Mouse (Mus musculus) frontal cortex, postnatal 25 days (tissue): Measurements from ENCODE around the gene Gm3045.

Experiments
- DNase-seq, 2 experiments: peaks; one replicate each; pipeline ENCODE4 v3.0.0; 2022; ENCODE audit warnings: low spot score in 2 of 2

Gene Gm3045

DNA sequence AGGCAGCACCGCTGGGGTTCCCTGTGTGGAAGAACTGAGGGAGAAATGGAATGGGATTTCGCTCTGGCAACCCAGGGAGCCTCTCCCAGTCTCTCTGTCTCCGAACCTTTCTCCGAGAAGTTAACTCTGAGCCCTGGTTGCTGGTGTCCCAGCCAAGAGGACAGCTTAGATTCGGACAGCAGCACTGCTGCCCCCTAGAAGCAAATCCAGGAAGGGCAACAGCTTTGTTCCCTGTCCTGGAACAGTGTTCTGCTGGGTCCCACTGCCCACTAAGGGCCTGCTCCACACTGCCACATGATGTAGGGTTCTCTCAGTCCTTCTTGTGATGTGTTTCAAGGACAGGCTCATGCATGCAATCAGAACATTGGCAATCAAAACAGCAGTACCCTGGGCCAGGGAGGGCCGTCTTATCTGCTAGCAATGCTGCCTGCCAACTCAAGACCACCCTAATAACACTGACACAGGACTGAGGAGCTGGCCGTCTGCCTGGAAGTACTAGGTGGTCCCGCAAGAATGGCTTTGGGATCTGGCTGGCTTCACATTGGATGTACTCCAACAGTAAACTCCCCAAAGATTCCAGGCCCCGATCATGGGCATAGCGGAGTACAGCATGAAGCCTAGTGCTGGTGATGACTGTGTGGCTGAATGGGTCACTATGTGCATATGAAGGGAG, 9.4 kb downstream of the Gm3045 start:
- no peak for DNase-seq

DNA sequence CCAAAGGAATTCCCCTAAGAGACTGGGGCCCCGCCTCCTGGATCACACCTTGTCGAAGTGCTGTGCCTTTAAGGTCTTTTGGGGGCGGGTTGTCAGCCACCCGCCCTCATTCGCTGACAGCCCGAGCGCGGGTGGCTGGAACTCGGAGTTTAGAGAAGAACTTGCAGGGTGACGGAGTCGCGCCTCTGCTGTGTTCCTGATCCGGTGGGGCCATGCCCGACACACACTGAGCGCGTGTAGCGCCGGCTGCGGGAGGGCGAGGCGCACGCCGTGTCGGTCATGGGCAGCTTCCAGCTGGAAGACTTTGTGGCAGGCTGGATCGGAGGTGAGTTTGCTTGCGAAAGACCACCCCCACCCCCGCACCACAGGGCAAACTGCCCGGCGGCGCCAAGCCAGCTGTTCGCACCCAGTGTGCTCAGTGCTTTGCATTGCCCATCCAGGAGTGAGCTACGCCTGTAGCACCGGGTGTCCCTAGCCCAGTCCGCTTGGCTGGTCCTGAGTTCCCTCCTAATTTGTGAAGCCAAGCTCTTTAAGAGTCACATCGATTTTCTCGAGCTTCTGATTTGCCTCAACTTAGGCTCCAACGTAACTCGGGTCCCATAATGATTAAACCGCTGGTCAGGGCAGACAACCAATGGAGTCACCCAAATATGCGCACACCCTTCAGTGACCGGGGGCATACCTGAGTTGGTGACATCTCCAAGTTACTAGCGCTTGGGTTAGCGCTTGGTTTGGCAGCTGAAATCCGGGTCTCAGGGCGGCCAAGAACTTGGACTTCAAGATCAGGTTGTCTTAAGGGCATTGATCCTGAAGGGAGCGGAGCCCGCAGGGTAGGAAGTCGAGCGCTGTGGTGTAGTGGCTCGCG, 12.0 kb downstream of the Gm3045 start, which contains the start of gene Slc25a48:
Gene Slc25a48 (plus strand): TSS at position 145 of the 865 bp plus-strand sequence.
- DNase-seq: no peak

DNA sequence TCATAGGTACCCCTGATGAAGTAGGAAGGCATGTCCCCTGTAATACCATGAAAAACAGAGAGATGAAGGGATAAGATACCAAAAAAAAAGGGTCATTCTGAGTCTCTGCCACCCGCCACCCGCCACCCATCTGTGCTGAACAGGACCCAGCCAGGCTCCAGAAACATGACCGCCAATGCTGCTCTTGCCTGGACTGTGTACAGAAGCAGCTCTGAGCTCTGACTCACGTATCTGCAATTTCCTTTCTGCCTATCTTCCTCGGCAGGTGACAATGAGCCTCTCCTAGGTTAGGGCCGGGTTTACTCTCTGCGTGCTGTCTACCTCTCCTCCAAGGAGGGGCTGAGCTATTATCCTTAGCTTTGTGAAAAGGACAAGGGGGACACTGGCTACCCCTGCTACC, 17.0 kb downstream of the Gm3045 start:
- no peak for DNase-seq

DNA sequence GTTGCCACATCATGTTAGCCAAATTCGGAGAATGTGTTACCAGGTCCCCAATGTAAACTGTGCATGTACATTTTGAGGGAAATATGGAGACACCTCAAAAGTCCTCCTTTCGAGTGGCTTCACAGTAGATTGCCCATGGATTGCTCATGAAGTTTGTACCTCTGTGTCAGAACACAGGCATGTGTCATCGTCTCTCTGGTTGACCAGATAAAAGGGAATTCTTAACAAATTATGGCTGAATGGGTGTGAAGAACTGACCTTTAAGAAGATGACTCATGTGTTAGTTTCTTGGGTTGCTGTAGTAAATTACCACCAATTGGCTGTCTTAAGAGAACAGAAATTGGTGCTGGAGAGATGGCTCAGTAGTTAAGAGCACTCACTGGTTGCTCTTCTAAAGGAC, 17.7 kb downstream of the Gm3045 start:
- DNase-seq: no peak

DNA sequence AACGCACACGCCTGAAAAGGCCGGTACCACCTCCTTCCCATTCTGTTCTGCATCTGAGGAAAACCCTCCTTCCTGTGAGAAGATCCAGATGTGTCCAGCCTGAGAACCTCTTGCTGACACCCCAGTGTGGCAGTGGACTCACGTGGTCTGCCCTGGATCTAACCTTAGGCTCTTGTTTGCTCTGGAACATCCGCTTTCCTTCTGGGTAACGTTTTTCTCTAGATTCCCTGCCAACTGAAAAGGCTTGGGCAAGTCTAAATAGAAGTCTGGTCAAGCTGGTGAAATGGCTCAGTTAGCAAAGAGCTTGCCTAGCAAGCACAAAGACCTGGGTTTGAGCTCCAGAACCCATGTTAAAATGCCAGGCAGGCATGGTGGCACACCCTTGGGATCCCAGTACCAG, 18.6 kb downstream of the Gm3045 start:
- DNase-seq: no peak

DNA sequence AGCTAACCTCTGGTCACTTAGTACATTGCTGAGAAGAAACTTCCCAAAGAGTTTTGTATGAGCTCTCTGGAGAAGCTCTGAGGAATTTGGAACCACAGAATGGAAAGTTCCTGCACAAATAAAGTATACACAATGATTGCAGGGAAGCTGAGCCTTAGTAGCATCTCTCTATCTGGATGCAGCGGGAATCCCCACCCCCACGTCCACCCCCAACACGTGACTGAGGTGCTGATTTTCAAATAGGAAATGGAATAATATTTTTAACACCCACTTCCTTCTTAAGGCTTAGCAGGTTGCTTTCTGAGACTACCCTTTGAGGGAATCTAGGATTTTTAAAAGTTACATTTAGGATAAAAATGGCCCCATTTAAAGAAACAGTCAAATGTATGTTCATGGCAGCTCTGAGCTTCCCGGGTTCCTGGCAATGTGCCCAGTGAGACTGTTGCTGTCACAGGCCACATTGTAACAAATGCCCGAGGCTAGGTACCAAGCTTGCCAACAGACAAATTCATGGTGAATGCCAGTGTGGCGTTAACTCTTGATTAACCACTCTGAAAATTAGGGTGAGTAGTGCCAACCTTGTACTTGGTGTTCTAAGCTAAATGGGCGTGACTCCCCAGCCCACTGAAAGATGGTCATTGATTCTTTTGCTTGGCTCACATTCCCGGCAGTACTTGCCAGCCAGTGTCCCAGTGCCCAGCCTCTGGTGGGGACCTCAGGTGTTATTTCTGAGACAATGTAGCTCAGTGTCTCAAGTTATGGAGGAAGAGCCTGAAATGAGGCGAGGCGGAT, 23.0 kb downstream of the Gm3045 start:
- no peak for DNase-seq

DNA sequence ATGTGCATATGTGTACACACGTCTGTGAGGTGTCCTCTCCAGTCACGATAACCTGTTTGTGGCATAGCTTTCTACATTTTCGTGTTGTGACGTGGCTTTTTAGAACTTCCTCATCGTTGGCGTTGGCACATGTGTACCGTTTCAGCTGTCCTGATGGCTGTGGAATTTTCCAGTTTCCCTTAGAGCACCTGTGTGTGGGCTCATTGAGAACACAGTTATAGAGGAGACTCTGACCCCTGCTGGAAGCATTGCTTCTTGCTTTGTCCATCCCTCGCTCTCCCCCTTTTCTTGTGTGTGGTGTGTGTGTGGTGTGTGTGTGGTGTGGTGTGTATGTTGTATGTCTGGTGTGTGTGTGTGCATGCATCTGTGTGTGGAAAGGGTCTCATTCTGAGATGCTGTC, 23.6 kb downstream of the Gm3045 start:
- no peak for DNase-seq

DNA sequence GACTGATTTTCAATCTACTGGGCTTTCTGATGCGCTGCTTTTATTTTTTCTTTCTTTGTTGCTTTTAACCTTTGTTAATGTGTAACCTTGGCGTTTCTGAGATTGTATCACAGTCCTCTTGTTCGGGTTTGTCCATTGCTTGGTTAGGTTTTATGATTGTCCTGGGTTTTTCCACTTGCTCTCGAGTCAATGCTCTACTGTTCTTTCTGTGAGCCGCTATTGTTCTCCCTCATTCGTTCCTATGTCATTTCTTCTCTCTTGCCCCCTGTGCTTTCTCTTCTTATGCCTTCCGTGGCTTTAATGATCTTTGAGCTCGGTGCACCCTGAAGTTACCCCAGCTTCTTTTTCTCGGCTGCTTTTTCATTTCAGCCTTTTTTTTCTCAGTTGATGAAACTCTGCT, 31.6 kb downstream of the Gm3045 start:
- no peak for DNase-seq

DNA sequence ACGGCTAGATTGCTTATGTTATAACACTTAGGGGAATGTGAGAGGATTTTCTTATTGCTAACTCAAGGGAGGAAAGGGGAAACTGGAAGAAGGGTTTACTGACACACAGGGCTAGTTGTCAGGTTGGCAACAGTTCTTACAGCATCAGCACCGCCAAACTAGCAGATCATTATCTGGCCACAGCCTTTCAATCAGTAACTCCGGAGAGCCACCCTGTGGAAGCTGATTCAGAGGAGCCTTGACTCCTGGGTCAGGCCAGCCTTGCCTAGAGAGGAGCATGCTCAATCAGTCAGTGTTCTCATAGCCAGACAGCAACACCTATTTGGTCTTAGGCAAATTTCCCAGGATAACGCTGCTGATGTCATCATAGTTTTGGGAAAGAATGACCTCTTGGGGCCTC, 35.1 kb downstream of the Gm3045 start:
- no peak for DNase-seq

DNA sequence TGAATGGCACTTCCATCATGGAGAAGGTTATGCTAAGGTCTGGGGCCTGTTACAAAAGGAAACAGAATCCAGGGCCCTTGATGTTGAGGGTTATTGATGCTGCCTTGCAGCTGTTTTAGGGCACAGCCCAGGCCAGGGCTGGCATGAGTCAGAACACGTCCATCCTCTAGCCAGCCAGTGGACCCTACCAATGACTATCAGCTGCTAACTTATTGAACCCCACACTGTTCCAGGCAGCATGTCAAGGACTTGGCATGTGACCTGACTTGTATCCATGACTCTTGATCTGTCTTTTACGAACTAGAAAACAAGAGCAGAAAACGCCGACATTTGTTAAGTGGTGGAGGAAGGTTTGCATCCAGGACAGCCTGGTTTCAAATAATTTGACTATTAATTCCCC, 36.4 kb downstream of the Gm3045 start:
- DNase-seq: no peak

DNA sequence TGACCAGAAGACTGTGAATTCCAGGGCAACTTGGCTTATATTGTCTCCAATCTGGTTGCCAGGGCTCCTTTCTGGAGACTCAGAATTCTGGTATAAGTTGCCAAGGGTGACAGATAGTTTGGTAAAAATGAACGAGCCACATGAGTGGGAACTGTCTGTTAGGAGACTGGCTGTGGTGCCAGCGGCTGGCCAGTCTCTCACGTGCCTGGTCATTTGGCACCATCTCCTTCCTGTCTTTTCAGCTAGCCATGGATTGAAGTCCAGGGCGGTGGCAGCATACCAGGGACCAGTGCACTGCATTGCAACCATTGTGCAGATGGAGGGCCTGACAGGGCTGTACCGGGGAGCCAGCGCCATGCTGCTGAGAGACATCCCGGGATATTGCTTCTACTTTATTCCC, 36.9 kb downstream of the Gm3045 start:
- no peak for DNase-seq

DNA sequence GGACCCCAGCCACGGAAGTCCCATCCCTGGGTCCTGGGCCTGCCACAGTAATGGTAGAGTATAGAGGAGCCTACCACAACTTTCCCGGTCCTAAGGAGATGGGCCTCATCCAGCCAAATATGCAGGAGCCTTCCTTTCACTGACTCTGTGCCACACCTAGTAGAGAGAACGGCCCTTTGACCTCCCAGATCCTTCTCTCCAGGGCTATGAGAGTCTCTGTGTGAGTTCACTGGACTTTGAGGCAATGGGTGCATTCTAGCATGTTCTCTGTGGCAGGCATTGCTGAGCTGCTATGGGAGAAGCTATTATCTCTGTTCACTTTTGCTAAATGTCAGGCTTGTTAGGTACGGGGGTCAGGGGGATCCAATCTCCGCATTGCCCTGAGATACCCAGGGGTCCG, 37.4 kb downstream of the Gm3045 start:
- DNase-seq: no peak

DNA sequence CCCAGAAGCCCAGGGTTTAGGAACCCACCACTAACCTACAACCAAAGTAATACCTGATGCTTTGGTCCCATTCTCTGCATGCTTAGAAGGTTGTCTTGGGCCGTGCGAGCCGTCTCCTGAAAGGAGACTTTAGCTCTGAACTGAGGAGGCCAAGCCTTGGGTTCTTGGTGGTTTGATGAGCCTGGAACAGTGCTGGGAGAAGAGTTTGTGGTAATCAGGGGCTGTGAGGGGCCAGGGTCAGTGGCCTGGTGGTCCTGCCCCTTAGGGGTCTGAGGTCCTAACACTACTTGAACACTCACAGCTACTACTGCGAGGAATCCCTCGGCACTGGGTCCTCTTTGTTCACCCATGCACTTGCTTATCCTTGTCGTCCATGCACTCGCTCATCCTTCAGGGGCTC, 41.4 kb downstream of the Gm3045 start:
- DNase-seq: no peak

DNA sequence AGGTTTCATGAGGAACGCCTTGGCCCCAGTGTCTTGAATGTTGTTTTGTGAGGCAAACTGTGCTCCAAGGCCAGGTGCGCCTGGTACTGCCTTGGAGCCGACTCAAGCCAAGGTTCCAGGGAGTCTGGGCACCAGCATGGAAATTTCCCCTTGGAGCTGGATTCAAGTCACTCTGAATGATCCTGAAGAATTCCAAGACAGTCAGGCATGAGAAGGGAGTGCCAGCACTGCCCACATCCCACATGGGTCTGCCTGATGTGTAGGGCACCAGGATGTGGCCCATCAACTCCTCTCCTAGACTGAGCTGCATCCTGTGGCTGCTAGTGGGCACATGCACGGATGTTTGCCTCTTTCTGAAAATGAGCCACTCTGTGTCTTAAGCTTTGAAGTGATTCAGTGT, 42.1 kb downstream of the Gm3045 start:
- no peak for DNase-seq

DNA sequence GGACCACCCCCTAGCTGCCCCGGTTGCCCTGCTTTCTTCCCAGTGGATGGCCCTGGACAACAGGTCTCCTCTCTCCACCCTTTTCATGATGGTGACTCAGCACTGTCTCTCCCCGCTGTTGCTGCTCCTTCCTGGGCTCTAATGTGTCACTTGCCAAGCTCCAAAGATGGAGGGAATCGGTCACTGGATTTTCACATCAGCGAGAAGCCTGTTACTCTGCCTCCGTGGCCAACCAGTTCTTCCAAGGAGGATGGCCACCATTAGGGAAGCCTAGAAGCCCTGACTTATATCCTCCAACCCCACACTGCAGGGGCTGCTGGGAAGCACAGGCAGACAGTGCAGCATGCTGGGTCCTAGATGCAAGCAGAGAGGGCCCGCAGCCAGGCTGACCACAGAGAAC, 44.8 kb downstream of the Gm3045 start:
- DNase-seq: no peak

DNA sequence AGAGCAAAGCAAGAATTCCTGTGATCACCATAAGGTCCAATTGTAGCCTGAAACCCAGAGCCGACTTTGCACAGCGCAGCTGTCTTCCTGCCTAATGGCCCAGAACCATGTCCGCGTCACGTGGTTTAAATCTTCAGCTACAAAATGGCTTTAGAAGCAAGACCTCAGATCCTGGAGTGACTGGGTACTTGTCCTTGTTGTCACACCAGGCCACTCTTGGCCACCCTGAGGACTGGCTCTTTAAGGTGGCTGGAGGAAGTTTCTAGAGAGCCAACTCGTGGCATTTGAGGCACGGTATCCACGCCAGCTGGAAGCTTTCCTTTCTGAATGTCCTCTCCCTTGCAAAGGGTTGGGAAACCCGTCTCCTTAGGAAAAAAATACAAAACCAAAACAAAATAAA, 45.6 kb downstream of the Gm3045 start:
- no peak for DNase-seq

DNA sequence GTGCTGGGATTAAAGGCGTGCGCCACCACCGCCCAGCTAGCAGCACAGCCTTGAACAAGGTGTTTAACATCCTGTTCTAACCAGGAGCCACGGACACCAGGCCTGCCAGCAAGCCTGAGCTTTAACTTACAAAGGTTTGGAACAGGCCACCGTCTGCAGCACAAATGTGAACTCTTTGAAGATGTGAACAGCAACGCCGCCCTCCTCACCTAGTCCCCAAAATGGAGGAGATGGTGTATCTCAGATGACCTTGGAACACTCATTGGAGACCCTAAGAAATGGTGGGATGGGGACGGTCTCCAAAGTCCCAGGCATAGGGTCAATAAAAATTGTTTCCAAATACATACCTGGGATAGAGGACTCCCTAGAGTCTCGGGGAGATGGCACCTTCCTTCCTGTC, 46.3 kb downstream of the Gm3045 start:
- DNase-seq: no peak

DNA sequence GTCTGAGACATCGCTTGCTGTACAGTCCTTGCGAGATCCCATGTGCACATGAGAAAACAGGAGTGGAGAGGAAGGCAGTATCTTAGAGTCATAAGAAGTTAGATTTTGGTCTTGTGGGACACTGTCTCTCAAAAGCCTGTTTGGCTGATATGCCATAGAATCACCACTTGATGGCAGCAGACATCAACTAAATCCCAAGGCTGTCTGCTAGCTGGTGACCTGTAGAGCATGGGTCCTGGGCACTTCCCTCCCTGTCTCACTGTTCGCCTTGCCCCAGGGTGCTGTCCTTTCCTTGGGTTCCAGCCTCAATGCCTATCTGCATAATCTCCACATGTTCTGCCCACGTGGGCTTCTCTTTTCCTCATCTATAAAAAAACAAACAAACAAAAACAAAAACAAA, 49.0 kb downstream of the Gm3045 start:
- no peak for DNase-seq

DNA sequence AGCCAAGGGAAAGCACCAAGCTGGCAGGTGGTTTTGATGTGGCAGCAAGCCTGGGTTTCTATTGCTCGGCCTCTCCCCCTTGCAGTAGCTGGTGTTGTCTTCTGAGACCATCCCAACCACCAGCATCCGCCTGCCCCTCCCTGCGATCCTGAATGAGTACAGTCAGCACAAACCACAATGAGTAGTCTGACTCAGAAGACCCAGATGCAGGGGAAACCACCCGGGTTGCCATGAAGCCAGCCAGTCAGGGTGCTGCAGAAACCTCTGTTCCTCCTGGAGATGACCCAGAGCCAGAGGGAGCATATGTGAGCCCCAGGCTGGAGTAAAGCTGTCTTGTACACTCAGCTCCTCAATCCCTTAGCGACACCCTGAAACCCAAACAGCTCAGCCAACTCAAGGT, 50.4 kb downstream of the Gm3045 start:
- no peak for DNase-seq

DNA sequence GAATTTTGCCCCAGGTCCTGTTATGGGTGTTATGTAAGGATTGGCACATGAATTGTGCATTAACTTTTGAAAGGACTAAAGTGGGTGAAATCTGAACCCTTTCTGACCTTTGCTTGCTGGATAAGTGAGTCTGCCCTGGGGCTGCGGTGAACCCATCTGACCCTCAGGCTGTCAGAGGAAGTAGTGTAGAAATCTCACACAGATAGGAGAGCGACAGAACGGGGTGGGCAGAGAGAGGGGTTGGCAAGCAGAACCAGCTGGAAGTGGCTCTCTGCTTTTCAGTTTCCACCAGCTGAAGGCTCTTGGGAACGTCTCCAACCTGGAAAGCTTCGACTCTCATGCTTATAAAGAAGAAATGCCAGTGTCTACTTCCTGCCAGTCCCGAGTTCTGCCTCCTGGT, 50.9 kb downstream of the Gm3045 start:
- DNase-seq: no peak

DNA sequence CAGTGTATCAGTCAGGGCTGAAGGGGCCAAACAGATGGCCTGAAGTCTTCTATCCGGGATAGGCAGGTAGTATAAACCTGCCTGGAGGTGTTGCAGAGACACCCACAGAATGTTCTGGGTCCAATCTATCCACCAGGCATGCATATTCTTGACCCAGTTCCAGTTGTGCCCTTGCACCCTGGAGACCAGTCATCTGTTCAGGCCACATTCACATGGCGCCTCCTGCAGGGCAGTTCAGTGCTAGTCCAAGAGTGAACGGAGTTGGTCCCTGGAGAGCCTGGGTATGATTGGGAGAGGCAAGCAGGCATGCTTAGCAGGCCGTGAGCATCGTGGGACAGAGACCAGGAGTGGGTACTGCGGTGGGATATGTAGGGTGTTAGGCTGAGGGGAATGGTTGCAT, 51.6 kb downstream of the Gm3045 start:
- no peak for DNase-seq

DNA sequence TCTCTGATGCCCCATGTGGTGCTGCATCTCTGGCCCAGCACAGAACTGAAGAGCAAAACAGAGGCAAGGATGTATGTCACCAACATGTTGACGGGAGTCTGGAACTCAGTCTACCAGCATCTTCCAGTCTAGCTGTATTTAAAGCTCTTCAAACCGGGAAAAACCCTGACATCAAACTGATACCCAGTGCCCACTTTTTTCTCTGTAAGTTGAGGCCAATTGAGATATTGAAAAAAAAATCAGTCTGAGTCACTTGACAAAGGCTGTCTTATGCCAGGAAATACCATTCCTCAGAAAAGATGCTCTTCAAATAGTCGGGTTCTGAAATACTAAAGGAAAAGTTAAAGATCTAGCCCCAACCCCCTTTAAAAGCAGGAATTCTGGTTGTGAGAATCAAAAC, 55.8 kb downstream of the Gm3045 start, which contains the start of gene Il9:
Gene Il9 (minus strand): TSS at position 101 of the 400 bp plus-strand sequence.
- DNase-seq: no peak
